Mouse (Mus musculus) embryonic fibroblast, embryonic 13.5 days (primary cell): ENCODE results near the gene Ccdc33.

Experiments used
- CTCF ChIP-seq: IDR thresholded peaks from 2 replicates; pipeline ENCODE4 v1.5.1; 2011; ENCODE audit warnings: mild to moderate bottlenecking, control low read depth, low read length, moderate library complexity, borderline replicate concordance; ENCODE audit not compliant: insufficient read depth
- POLR2A ChIP-seq: IDR thresholded peaks from 2 replicates; pipeline ENCODE4 v1.6.1; 2011; ENCODE audit warnings: low read depth, mild to moderate bottlenecking, control low read depth, low read length, moderate library complexity

DNA sequence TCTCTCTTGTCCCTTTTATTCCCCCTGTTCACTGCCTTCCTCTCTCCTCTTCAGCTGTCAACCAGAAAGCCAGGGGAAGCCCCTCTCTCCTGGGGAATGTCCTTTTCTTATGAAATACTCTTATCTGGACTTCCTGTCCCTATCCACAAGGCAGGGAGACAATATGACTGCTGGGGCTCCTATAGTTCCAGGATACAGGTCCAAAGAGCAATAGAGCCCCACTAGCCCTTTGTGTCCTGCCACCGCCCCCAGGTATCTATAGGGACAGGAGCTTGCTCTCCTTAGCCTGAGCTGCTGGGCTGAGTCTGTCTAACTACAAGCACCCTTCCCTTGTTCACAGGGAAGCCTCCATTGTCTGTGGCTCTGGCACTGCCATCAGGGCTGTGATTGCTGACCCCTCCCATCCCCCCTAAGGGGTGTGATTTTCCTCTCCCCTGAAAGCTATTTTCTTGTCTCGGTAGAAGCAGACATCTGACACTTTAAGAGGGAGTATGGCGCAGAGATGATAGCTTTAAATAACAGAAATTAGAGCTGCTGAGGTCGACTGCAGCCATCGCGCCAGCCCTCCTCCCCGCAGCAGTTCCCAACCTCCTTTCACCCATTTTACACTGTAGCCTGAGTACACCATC, 3.2 kb downstream of the Ccdc33 start:
- TF ChIP-seq CTCF (no peak), POLR2A (no peak)
